Mouse (Mus musculus): ENCODE results near the gene Naa20.
"Not testable (repeated sequence)": the region's sequence is repeated elsewhere in the genome, so short reads cannot be mapped to it uniquely, and the experiment has no call there.

Naa20 gene

GRCm38 (mm10) chr2:145884913-145885785, 16.8 kb upstream of the Naa20 start:
- peak; percentile 41 for DNase-seq (ENCODE audit: low spot score)

- DNase-seq (ENCODE audit: low spot score), result peak; percentile 73
Observed at GRCm38 (mm10) chr2:145887937-145888765, 13.7 kb upstream of the Naa20 start.

- peak; percentile 42 for DNase-seq (ENCODE audit: low spot score)
Observed at GRCm38 (mm10) chr2:145888766-145889480, 13.0 kb upstream of the Naa20 start.

DNA sequence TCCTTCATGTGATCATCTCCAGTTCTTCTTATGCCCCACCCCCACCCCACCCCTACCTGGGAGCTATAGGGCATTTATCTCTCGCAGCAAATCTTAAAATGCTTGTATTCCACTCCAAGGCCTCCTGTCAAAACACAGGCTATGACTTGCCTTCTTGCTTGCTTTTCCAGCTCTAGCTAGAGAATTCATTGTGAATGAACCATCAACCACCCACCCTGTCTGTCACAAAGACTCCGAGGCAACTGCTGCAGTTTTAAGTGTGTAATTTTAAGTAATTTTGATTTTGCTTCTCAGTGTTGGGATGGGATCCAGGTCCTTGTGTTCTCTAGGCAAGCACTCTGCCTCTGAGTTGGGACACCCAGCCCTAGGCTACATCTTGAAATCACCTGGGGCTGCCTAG, 11.3 kb upstream of the Naa20 start:
- no peak for DNase-seq (ENCODE audit: low spot score)

- DNase-seq (ENCODE audit: low spot score), result no peak
Observed at GRCm38 (mm10) chr2:145893756-145894155, 8.1 kb upstream of the Naa20 start.

DNA sequence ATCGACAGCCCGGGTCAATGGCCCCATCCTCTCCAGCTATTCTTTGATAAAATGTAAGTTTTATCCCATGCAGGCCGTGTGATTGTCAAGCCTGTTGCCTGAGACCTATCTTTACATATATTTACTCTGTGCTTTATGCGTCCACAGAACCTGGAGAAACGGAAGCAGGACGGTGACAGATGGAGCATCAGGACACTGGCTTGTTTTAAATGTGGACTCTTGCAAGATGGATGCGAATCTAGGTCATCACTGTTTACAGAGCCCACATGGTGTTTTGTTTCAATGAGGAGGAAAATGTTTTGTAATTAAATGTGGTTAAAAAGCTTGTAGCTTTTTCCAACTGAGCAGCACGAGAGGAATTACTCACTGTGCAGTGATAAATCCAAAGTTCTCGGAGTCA, 3.8 kb upstream of the Naa20 start:
- no peak for DNase-seq (ENCODE audit: low spot score)

DNA sequence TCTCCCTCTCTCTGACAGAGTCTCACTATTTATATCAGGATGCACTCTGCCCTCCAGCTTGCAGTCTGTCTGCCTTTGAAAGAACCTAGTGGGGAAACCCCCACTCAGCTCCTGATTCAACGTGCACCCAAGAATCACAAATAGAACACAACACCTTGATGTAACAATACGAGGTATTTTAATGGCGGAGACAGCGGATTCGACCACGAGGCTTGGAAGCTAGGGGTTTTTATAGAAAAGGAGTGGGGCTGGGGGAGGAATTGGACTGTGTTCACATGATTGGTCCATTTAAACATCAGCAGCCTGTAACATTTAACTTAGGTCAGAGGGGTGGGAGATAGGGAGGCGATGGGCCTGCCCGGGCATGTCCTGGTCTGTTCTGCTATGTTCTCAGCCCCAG, 1.6 kb upstream of the Naa20 start:
- not testable (repeated sequence) for DNase-seq (ENCODE audit: low spot score)

GRCm38 (mm10) chr2:145903061-145903901, 1.4 kb downstream of the Naa20 start:
- peak; percentile 91 for DNase-seq (ENCODE audit: low spot score)

GRCm38 (mm10) chr2:145903983-145904616, 2.2 kb downstream of the Naa20 start:
- DNase-seq (ENCODE audit: low spot score), result no peak

- no peak for DNase-seq (ENCODE audit: low spot score)
Observed at GRCm38 (mm10) chr2:145905156-145905555, 3.3 kb downstream of the Naa20 start.

GRCm38 (mm10) chr2:145905884-145906283, 4.0 kb downstream of the Naa20 start:
- not testable (repeated sequence) for DNase-seq (ENCODE audit: low spot score)

- no peak for DNase-seq (ENCODE audit: low spot score)
Observed at GRCm38 (mm10) chr2:145920941-145921650, 19.2 kb downstream of the Naa20 start.

GRCm38 (mm10) chr2:145934339-145935231, 32.7 kb downstream of the Naa20 start, which contains the start of the genes Cfap61 and Crnkl1:
Cfap61 (plus strand) TSS chr2:145934784.
Crnkl1 (minus strand) TSS chr2:145935014.
- peak; percentile 94 for DNase-seq (ENCODE audit: low spot score)

DNA sequence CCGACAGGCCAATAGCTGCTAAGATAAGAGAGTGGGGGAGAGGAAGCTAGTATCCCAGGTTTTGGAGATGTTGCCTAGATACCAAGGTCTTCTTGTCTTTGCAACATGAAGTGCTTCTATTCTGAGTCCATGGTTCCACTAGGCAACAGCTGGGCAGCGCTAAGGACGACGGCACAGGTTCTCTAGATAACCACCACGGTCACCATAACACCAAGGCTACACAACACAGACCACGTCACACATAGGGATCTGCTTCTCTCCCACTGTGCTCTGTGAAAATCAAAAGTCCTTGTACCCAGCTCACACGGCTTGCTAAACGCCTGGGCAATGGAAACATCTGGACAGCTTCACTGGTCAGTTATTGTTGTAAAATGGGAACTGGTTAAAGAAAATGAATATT, 35.1 kb downstream of the Naa20 start:
- no peak for DNase-seq (ENCODE audit: low spot score)

- DNase-seq (ENCODE audit: low spot score), result no peak
Observed at GRCm38 (mm10) chr2:145941403-145941802, 39.5 kb downstream of the Naa20 start.

- DNase-seq (ENCODE audit: low spot score), result no peak
Observed at GRCm38 (mm10) chr2:145944286-145944685, 42.4 kb downstream of the Naa20 start.

DNA sequence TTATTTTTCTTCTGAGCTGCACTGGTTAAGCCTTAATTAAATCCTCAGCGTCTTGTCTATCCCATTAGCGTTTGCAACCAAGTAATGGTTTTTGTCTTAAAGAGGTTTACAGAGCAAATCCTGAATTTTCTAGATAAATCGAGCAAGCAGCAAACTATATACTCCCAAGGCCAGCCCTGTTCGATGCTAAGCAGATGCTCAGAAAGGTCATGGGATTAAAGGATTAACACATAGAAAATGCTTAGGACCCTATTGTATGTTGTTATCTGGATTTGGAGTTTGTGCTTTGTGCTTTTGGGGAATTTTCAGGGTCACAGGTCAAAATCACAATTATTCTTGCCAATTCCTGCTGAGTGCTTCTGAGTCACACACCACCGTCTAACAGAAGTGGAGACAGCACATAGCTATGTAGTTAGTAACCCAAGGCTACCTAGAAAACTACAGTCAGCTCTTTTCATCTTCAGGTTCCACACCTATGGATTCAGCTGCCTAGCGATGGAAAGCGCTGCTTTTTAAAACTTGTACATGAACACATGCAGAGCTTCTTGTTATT, 46.6 kb downstream of the Naa20 start:
- no peak for DNase-seq (ENCODE audit: low spot score)

DNA sequence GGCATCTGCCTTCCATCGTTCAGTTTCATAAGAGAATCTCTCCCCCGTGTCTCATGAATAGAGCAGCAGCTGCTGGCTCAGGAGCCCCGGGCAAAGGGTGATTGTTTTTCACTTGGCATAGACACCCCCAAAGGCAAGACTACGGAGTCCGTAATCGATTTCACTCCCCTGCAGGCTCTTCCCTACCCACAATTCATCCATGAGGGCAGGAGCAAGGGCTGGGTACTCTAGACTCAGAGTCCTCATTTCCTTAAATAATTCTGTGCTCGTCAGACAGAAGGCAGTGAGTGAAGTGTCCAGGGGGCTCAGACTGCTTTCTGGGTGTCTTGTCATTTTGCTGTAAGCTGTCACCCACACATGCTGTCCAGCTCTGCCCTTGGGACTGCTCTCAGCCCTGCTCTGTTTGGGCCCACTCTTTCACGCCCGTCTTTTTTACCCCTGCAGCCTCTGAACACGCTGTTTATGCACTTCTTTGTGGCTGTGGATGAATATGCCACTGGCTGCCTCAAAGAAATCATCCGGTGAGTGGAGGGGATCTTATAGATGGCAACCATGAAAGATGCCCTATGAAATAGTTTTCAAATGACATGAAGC, 47.7 kb downstream of the Naa20 start:
- DNase-seq (ENCODE audit: low spot score), result no peak

Data from layer of hippocampus, adult 11-12 months (tissue).